ENCODE assay signal across 1 mouse cellular context in genomic region chrX:142390909-142391265, GRCm38 (mm10).
TF ChIP-seq lines count a peak whose summit lies in the region.

No protein-coding gene starts in this region.

TF ChIP-seq in MEL, 35 proteins besides CTCF, POLR2A, EP300 and RAD21 (continued from another document):
- no peak for TF ChIP-seq NRF1 (IDR thresholded peaks at IDR 0.05; ENCODE audit: insufficient read depth, low read depth, low read length, poor library complexity, severe bottlenecking)
- no peak for TF ChIP-seq HCFC1 (IDR thresholded peaks at IDR 0.05; ENCODE audit: low read depth, low read length)
- no peak for TF ChIP-seq ZC3H11A (IDR thresholded peaks at IDR 0.05; ENCODE audit: low read depth, low read length)
